Mouse (Mus musculus) layer of hippocampus, adult 8-10 months (tissue): ENCODE results near the gene Hic2. TPM values are rescaled to one million over a fixed set of nuclear protein-coding genes. Genes with fewer than 3 reads are reported as not detected.
"Not testable (repeated sequence)": the region's sequence is repeated elsewhere in the genome, so short reads cannot be mapped to it uniquely, and the experiment has no call there.

ENCODE experiments used
- DNase-seq, 2 experiments: peaks; one replicate each; pipeline ENCODE4 v3.0.0; 2022; ENCODE audit warnings: low spot score in 2 of 2
- total RNA-seq, 4 experiments: library from RNA; stranded (reverse); gene quantifications; 2 replicates each; pipeline ENCODE4 v1.2.4; 2022

Hic2 gene
- 1 to 10 TPM; 4.1 to 7.2 (median 6.5) TPM for total RNA-seq

DNA sequence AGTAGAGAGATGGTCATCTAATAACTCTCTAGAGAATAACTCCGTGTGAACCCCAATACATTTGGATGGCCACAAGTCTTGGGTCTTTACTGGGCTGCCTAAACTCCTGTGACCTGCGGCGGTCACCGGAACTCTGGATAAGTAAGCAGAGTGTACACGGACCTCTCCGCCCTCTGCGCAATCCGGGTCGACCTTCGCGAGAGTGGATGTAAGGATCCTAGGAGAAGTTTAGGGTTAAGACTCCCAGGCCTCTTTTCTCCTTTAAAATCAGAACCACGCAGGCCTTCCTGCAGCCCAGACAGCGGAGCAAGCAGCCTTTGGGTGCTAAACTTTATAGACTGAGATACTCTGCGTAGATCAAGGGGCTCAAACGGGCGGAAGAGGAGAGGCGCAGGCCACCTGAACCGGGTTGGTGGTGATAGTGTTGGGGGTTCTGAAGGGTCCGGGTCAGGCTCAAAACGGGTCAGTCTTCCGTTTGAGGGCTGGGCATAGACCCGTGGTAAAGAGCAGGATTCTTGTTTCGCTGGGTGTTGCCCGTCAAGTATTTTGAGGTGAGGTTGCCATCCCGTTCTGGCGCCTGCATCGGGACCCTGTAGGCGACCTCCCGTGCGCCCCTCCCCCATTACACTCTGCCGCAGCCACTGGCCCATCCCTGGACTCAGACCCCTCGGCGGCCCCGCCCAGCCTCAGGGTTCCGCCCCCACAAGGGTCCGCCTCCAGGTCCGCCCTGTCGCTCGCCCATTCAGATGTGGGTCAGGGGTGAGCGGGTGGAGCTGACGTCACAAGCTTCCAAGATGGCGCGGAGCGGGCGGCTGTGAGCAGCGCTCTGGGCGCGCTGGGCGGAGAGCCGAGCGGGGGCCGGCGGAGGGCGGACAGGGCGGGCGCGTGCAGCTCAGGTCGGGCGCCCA, at the start of gene Hic2:
Gene Hic2, plus strand, starts transcription at position 779 of the 908 bp plus-strand sequence.
- peak; percentile 85 to 89 for DNase-seq

DNA sequence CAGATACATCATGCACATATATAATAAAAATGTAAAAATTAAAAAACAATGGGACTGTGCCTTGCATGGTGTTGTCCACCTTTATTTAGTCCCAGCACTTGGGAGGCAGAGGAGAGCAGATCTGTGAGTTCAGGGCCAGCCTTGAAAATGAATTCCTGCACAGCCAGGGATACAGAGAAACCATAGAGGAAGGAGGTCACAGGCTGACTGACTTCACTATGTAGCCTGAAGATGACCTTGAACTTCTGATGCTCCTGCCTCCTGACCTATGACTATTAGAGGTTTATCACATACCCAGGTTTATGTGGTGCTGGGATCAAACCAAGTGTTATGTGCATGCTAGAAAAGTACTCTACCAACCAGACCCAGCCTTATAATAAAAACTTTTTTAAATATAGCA, 47.9 kb upstream of the Hic2 start:
- no peak for DNase-seq

GRCm38 (mm10) chr16:17193823-17194222, 39.5 kb upstream of the Hic2 start:
- no peak for DNase-seq

GRCm38 (mm10) chr16:17200121-17200952, 33.0 kb upstream of the Hic2 start:
- DNase-seq: no peak

GRCm38 (mm10) chr16:17200953-17201707, 32.2 kb upstream of the Hic2 start:
- peak; percentile 72 to 81 for DNase-seq

DNA sequence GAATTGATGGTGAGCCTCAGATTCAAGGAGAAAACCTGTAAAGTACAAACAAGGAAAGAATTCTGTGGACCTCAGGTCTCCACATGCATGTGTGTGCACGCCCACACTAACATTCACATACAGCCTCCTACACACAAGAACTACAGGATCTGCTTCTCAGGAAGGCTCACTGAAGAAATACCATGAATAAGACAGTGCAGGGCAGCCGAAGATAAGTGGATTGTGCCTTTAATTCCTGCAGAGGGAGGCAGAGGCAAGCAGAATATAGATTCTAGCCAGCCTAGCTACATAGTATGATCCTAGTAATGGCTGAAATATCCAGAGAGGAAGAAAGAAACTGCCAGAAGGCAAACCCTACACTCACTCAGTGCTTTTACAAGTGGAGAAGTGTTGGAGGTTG, 31.4 kb upstream of the Hic2 start:
- DNase-seq: no peak

- no peak for DNase-seq
Measured at GRCm38 (mm10) chr16:17202549-17202948, 30.8 kb upstream of the Hic2 start, which contains the start of gene Ube2l3. Gene Ube2l3, minus strand, starts transcription at chr16:17202649.

DNA sequence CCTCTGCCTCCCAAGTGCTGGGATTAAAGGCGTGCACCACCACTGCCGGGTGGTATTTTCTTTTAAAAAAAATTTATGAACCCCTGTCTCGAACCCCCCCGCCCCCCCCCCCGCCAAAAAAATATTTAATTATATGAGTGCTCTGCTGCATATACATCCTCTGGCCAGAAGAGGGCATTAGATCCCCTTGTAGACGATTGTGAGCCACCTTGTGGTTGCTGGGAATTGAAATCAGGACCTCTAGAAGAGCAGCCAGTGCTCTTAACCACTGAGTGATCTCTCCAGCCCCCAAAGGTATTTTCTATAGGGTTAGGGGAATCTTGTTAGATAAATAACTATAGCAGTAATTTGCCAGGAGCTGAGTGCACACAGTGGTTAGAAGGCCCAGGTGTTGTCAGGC, 28.4 kb upstream of the Hic2 start:
- no peak for DNase-seq

- peak; percentile 72 to 86 for DNase-seq
Measured at GRCm38 (mm10) chr16:17208389-17209361, 24.7 kb upstream of the Hic2 start, which contains the start of gene Rimbp3. Gene Rimbp3, plus strand, starts transcription at chr16:17208603.

DNA sequence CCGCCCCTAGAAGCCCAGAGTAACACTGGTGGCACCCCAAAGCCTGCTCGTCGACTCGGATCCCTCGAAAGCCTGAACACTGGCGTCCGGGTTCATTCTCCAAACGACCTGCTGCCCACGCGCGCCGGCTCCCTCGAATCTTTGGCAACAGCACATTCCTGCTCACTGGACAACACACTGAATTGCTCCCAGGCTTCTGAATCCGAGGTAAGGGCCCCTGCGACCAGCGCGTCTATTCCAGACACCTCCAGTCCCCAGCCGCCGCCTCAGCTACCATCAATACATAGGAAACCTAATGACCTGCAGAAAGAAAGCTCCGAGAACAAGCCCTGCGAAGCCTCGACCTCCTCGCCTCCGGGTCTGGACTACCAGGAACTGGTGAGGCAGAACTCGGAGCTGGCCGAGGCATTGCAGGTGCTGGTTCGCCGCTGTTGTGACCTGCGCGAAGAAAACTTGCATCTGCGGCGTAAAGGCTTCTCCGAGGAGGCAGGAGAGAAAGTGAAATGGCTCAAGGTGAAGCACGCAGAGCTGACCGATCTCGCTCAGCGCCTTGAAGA, 23.9 kb upstream of the Hic2 start:
- DNase-seq: peak in 1 of 2 experiments; percentile 17

DNA sequence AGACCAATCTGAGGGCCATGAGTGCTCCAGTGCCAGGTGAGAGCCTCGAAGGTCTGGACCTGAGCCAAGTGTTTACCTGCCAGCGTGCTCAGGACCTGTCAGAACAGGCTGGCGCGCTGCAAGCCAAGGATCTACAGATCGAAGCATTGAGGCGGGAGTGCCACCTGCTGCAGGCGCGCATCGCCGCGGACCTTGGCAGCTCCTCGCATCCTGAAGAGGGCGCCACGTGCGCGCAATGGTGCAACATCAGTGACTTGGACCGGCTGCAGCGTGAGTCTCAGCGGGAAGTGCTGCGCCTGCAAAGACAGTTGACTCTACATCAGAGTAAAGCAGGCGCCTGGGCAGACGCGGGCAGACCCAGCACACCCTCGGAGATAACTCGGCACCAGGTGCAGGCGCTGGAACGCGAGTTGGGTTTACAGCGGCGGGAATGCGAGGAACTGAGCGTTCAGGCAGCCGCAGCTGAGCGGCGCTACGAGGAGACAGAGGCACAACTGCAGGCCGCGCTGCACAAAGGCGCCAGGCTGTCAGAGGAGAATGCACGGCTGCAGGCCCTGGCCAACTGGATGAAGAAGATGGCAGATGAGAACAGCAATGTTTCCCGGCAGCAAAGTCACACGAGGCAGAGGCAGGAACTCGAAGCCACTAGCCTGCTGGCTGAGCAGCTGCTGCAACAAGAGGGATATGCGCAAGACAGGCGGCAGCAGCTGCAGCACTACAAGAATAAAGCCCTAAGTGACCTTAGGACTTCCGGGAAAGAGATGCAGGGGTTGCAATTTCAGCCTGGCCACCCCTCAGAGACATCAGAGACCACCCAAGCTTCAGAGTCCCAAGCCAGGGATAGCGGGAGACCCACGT, 23.2 kb upstream of the Hic2 start:
- DNase-seq: peak; percentile 77 to 90

GRCm38 (mm10) chr16:17216934-17217633, 16.3 kb upstream of the Hic2 start:
- no peak for DNase-seq

DNA sequence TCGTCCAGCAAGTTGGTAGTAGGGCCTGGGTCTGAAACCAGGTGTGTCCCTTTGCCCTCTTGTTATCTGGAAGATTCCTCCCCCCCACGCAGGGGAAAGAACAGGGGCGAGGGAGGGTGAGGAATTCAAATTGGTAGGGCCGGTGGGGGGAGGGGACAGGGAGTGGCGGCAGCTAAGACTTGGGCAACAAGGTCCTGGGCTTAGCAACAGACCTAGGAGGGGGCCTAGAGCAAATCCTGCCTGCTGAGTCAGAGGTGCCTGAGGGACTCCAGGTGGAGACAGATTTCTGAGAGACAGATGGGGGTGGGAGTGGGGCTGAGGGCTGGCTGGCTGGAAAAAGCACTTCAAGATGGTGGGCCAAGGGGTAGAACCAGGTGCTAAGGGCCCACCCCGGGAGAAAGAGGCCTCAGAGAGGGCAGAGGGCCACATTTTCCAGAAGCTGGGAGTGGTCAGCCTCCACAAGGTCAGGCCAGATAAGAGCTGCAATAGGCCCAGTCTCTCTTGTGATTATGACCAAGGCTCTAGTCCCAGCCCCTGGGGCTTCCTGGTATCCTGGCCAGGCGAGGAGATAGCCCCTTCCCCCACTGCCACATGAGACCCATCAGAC, 13.1 kb upstream of the Hic2 start:
- DNase-seq: no peak

DNA sequence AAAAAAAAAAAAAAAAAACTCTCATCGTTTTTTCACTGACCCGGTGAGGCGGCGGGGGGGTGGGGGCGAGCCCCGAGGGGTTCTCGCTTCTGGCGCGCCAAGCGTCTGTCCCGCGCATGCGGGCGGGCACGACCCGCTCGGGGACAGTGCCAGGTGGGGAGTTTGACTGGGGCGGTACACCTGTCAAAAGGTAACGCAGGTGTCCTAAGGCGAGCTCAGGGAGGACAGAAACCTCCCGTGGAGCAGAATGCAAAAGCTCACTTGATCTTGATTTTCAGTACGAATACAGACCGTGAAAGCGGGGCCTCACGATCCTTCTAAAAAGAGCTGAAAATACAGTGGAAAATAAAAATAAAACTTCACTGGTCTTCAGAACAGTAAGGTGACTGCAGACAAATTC, 11.2 kb upstream of the Hic2 start:
- peak; percentile 73 to 91 for DNase-seq

DNA sequence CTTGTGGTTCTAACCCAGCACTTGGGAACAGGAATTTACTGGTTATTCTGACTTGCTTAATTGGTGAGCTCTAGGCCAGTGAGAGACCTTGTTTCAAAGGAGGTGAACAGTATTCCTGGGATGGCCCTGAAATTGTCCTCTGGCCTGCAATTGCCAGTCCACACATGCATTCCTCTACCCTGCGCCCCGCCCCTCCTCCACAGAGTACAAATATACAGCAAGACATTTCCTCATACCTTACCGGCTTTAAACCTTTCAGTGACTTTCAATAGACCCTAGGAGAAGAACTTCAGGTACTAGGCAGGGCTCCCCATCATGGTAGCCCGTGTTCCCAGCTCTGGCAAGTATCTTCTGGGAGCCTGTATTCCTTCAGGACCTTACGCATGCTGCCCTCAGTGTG, 7.8 kb upstream of the Hic2 start:
- DNase-seq: no peak

GRCm38 (mm10) chr16:17226496-17226895, 6.9 kb upstream of the Hic2 start:
- no peak for DNase-seq

GRCm38 (mm10) chr16:17231523-17231922, 1.8 kb upstream of the Hic2 start:
- DNase-seq: not testable (repeated sequence)
